Mouse (Mus musculus) gastrocnemius, postnatal 25 days (tissue): ENCODE measurements around the gene Cnbp. TPM values are rescaled to one million over a fixed set of nuclear protein-coding genes. Genes with fewer than 3 reads are reported as not detected.

Experiments
- DNase-seq: peaks from one replicate; pipeline ENCODE4 v3.0.0; 2022
- total RNA-seq, 2 experiments: library from RNA; stranded (reverse); gene quantifications; 1 replicate in 1 of 2; 2 replicates in 1 of 2; pipeline ENCODE4 v1.2.3; 2021

Gene Cnbp
- total RNA-seq, 2 experiments from 2014 or later: 410 to 437 TPM

- no peak for DNase-seq
Observed at GRCm38 (mm10) chr6:87806028-87806427, 44.9 kb downstream of the Cnbp start.

GRCm38 (mm10) chr6:87805448-87805847 lies 45.5 kb downstream of the Cnbp start:
- no peak for DNase-seq

- DNase-seq: no peak
Observed at GRCm38 (mm10) chr6:87804886-87805285, 46.0 kb downstream of the Cnbp start.

- DNase-seq: no peak
Observed at GRCm38 (mm10) chr6:87804036-87804435, 46.9 kb downstream of the Cnbp start.

- DNase-seq: no peak
Observed at GRCm38 (mm10) chr6:87802462-87802861, 48.4 kb downstream of the Cnbp start.

DNA sequence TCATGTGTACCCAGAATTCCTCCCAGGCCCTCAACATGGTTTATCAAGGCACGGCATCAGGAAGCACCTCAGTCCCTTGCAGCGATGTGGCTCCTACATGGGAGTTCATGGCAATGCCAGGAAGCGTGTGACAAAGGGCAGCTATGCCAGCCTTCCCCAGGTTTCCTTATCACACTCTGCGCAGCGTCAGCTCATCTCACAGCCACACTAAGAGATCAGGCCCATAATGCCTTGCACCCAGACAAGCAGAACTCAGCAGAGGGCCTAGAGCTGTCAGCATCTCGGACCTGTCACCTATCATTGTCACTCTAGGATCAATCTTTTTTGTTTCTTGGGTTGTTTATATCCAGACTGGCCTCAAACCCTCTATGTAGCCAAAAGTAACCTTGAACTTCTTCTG lies 51.3 kb downstream of the Cnbp start:
- DNase-seq: no peak

DNA sequence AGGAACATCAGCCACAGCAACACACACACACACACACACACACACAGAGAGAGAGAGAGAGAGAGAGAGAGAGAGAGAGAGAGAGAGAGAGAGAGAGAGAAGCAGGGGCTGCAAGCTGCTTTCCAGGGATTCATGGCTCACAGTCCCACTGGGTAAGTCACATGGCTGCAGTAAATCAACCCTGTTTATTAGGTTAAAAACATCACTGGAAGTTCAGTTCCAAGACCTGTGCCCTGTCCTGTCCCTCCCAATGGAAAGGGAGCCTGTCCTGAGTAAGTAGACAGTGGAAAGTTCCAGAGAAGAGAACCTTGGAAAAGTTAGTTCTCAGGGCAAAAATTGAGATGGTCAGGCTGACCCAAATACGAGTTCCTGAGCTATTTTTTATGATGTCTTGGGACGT lies 53.6 kb downstream of the Cnbp start:
- DNase-seq: no peak

- no peak for DNase-seq
Observed at GRCm38 (mm10) chr6:87796251-87796880, 54.5 kb downstream of the Cnbp start.

- DNase-seq: no peak
Observed at GRCm38 (mm10) chr6:87795385-87796150, 55.3 kb downstream of the Cnbp start.

GRCm38 (mm10) chr6:87793821-87794510 lies 56.9 kb downstream of the Cnbp start:
- DNase-seq: no peak

Other genes with a start within 250 kb of the Cnbp start
- gene Aplf, start 178.9 kb downstream of the Cnbp start, total RNA-seq: 1 to 10 TPM; 2.7 to 3.3 TPM
- gene Efcc1, start 120.2 kb downstream of the Cnbp start, total RNA-seq: 1 to 10 TPM; 1.0 to 1.2 TPM
- gene Gp9, start 73.0 kb downstream of the Cnbp start, total RNA-seq: not detected
- gene Rab43, start 38.9 kb downstream of the Cnbp start, total RNA-seq: 1 to 10 TPM; 5.3 to 8.3 TPM
- gene Gm45140, start 15.3 kb downstream of the Cnbp start, total RNA-seq: under 1 TPM in 1 of 2 experiments, not detected in 1; 0.59 TPM
- 10 to 100 TPM; 17.8 to 20.4 TPM for gene Isy1, start 12.3 kb downstream of the Cnbp start, total RNA-seq
- 10 to 100 TPM; 30.1 to 35.4 TPM for gene Copg1, start 36.7 kb upstream of the Cnbp start, total RNA-seq
- gene Hmces, start 62.8 kb upstream of the Cnbp start, total RNA-seq: 1 to 10 TPM; 5.4 to 7.4 TPM
- 1 to 10 TPM; 1.5 to 3.5 TPM for gene H1fx, start 130.5 kb upstream of the Cnbp start, total RNA-seq
- gene Rab7, start 194.2 kb upstream of the Cnbp start, total RNA-seq: 100 to 1,000 TPM; 265 to 292 TPM
- gene Rpn1, start 233.4 kb upstream of the Cnbp start, total RNA-seq: 10 to 100 TPM; 67.1 to 71.0 TPM